Mouse (Mus musculus) layer of hippocampus, postnatal 25 days (tissue): ENCODE results near the gene Gdnf. TPM values are rescaled to one million over a fixed set of nuclear protein-coding genes. Genes with fewer than 3 reads are reported as not detected.

Experiments
- DNase-seq, 2 experiments: peaks; one replicate each; pipeline ENCODE4 v3.0.0; 2022; ENCODE audit warnings: mixed read lengths in 2 of 2, low spot score in 1 of 2; ENCODE audit errors: extremely low spot score in 1 of 2
- total RNA-seq, 2 experiments: library from RNA; stranded (reverse); gene quantifications; 2 replicates each; pipeline ENCODE4 v1.2.3; 2021

Gdnf gene
- total RNA-seq: under 1 TPM; 0.12 TPM

- no peak for DNase-seq
Observed at GRCm38 (mm10) chr15:7810556-7811252, at the start of gene Gdnf. Gdnf (plus strand) TSS chr15:7810846.

- no peak for DNase-seq
Observed at GRCm38 (mm10) chr15:7767166-7767565, 43.5 kb upstream of the Gdnf start.

GRCm38 (mm10) chr15:7772983-7773382 lies 37.7 kb upstream of the Gdnf start:
- DNase-seq: no peak

GRCm38 (mm10) chr15:7781517-7781916 lies 29.1 kb upstream of the Gdnf start:
- DNase-seq: no peak

- DNase-seq: no peak
Observed at GRCm38 (mm10) chr15:7809841-7810391, 730 bp upstream of the Gdnf start.

- no peak for DNase-seq
Observed at GRCm38 (mm10) chr15:7811253-7811625, 593 bp downstream of the Gdnf start.

GRCm38 (mm10) chr15:7811856-7812733 lies 1.4 kb downstream of the Gdnf start:
- no peak for DNase-seq

- DNase-seq: peak; percentile 79 to 91
Observed at GRCm38 (mm10) chr15:7812872-7813530, 2.4 kb downstream of the Gdnf start.

- no peak for DNase-seq
Observed at GRCm38 (mm10) chr15:7813531-7814370, 3.1 kb downstream of the Gdnf start.

GRCm38 (mm10) chr15:7814371-7814680 lies 3.7 kb downstream of the Gdnf start:
- DNase-seq: no peak

GRCm38 (mm10) chr15:7814917-7815316 lies 4.3 kb downstream of the Gdnf start:
- DNase-seq: no peak

GRCm38 (mm10) chr15:7815521-7815944 lies 4.9 kb downstream of the Gdnf start:
- DNase-seq: no peak

GRCm38 (mm10) chr15:7823886-7824285 lies 13.2 kb downstream of the Gdnf start:
- DNase-seq: no peak

GRCm38 (mm10) chr15:7825530-7825929 lies 14.9 kb downstream of the Gdnf start:
- DNase-seq: no peak

GRCm38 (mm10) chr15:7835404-7835803 lies 24.8 kb downstream of the Gdnf start:
- no peak for DNase-seq

GRCm38 (mm10) chr15:7838060-7838920 lies 27.6 kb downstream of the Gdnf start:
- no peak for DNase-seq

GRCm38 (mm10) chr15:7838921-7839309 lies 28.3 kb downstream of the Gdnf start:
- DNase-seq: no peak

- DNase-seq: no peak
Observed at GRCm38 (mm10) chr15:7841664-7842063, 31.0 kb downstream of the Gdnf start.

GRCm38 (mm10) chr15:7842398-7842797 lies 31.8 kb downstream of the Gdnf start:
- DNase-seq: no peak
